Mouse (Mus musculus) bone marrow macrophage, adult 2 months (primary cell): ENCODE measurements around the gene Mthfsd.

ENCODE experiments used
- CTCF ChIP-seq: IDR thresholded peaks from 2 replicates; pipeline ENCODE4 v1.5.1; 2012; ENCODE audit warnings: low read depth, mild to moderate bottlenecking, low read length, moderate library complexity
- POLR2A ChIP-seq: IDR thresholded peaks from 2 replicates; pipeline ENCODE4 v1.6.1; 2012; ENCODE audit warnings: mild to moderate bottlenecking, low read depth, low read length, borderline replicate concordance

GRCm38 (mm10) chr8:121090716-121091115, 17.5 kb downstream of the Mthfsd start:
- TF ChIP-seq POLR2A (no peak), CTCF (no peak)
